Mouse (Mus musculus) gastrocnemius, postnatal 36 days (tissue): ENCODE results near the gene Pjvk. TPM values are rescaled to one million over a fixed set of nuclear protein-coding genes. Genes with fewer than 3 reads are reported as not detected.
A peak's percentile ranks its signal among the peaks of the same experiment; 100 is the strongest.
"Not testable (repeated sequence)": the region's sequence is repeated elsewhere in the genome, so short reads cannot be mapped to it uniquely, and the experiment has no call there.

Source experiments
- DNase-seq, 2 experiments: peaks; one replicate each; pipeline ENCODE4 v3.0.0; 2022
- intact Hi-C: fragments of 180-260 bp; cut with DNase I; formaldehyde crosslinking; loops from one replicate; pipeline ENCODE4 v1.15.1; 2025
- long read RNA-seq, 2 experiments: library from polyadenylated mRNA; stranded (forward); transcript quantifications; one replicate each; pipeline ENCODE4 v2.0.0; 2021
- total RNA-seq, 2 experiments: library from RNA; stranded (reverse); gene quantifications; 2 replicates each; pipeline ENCODE4 v1.2.3; 2021

Pjvk gene
- not detected for total RNA-seq
- long read RNA-seq, experiment 1: 0 reads
- long read RNA-seq, experiment 2: 0 reads

DNA sequence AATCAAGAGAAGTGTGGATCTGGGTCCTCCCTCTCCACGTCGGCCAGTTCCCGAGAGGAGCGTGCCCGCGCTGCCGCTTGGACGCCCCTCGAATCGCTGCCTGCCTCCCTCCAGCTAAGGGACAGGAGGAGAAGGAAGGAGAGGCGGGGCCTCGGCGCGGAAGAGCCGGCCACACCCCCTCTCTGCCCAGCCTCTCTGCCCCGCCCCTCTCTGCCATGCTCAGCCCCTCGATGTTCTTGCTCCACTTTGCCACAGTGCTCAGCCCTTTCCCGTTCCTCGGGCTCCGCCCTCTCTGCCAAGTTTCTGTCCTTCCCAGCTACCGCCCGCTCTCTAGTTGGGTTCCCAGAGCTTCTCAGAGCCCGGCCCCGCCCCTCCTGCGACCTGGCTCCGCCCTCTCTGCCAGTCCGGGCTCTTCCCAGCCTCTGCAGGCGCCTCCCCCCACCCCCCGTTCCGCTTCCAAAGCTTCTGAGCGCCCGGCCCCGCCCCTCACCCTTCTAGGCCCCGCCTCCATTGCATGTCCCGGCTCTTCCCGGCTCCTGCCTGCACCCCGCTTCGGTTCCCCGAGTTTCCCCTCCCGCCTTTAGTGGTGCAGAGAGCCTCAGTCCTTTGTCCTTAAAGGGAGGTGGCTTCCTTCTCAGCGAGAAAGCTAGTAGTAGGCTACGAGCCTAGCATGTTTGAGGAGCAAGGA lies at the start of gene Pjvk, which contains the start of gene Prkra:
TSS of gene Pjvk (plus strand) at position 594 of the 688 bp plus-strand sequence.
TSS of gene Prkra (minus strand) at position 133 of the 688 bp plus-strand sequence.
- intact Hi-C loops: no loop called here
- DNase-seq: peak; percentile 97 to 98

- intact Hi-C loops: no loop called here
These were observed 49.1 kb upstream of the Pjvk start for GRCm38 (mm10) chr2:76599214-76599613.

DNA sequence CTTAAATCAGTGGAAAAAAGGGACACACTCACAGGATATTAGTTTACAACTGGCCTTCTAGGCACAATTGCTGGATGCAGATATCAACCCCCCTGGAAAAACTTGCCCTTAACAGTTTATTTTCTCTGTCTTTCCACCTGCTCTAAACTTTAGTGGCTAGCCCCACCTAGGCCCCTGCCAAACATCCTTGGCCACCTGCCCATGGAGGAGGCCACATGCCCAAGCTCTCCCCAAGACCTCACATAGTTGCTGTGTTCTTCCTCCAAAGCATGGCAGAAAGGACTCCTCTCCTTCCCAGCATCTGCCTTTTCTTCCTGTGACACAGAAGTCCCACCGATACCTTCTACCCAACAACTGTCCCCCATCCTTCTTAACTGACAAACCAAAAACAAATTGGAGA lies 46.0 kb upstream of the Pjvk start:
- intact Hi-C loops: no loop called here
- DNase-seq: no peak

More at GRCm38 (mm10) chr2:76599214-76599613, 49.1 kb upstream of the Pjvk start:
- no peak for DNase-seq

DNA sequence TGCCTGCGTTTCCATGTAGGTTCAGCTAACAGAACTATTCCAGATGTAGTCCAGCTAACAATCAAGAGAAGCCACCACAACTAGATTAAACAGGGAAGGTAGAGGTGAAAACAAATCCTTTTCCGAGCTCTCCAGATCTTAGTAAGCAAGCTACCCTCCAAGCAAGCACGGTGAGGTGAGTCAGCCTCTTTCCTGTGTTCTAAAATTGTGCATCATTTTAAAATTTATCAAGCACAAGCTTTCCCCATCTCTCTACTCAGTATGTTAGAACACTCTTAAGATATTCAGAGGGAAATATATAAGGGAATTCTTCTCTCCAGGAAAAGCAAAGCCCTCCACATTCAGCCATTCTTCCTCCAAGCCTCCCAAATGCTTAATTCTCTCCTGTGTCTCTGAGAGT lies 41.6 kb upstream of the Pjvk start:
- no peak for DNase-seq
- intact Hi-C loops: no loop called here

DNA sequence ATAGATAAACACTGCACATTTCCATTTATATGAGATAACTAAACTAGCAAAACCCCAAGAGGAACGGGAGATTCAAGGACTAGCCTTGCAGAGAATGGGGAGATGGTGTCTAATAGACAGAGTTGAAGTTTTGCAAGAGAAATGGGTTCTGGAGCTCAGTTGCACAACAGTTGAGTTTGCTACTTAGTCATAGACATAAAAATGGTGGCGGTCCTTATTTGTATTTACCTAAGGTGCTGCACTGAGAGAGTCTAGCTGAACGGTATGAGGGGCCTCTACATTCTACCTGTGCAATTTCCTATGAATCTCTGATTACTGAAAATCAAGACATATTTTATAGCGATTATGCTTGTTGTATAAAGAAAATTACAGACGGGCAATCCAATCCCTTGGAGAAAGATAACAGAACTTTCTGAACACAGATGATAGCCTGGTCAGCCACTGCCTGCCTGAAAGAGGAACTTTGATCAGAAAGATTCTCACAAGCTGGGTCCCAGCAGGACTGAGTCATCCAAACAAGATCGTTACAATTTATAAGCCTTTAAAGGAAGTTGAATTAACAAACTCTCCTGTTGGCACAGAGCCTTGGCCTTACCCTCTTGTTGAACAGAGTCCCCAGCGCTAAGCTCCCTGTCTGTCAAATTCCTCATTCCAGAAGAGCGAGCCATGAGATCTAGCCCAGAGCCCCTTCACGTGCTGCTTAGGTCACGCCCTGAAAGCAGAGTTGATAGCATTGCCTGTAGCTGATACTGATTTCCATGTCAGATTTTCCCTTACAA lies 37.8 kb upstream of the Pjvk start:
- DNase-seq: no peak
- intact Hi-C loops: no loop called here

- intact Hi-C loops: no loop called here
These were observed 36.3 kb upstream of the Pjvk start for GRCm38 (mm10) chr2:76611996-76612395.

DNA sequence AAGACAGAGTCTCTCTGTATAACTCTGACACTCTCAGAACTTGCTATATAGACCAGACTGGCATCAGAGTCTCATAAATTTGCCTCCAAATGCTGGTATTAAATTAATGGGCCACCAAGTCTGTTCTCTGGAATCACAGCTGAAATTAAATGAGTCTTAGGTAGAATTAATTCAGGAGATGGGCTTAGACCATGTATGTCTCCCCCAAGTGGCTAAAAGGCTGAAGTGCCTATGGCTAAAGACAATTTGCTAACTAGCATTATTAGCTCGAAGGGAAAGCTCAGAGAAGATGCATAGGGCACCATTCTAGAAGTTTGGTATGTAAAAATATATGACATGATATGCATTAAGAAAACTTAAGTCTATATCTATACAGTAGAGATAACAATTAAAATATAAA lies 30.2 kb upstream of the Pjvk start:
- intact Hi-C loops: loop anchor here (2.0 kb wide), 1 partner anchor 249 kb away; the partner anchor contains the start of gene Rbm45
- no peak for DNase-seq

More at GRCm38 (mm10) chr2:76611996-76612395, 36.3 kb upstream of the Pjvk start:
- no peak for DNase-seq

GRCm38 (mm10) chr2:76620188-76620587 lies 28.1 kb upstream of the Pjvk start:
- DNase-seq: no peak

DNA sequence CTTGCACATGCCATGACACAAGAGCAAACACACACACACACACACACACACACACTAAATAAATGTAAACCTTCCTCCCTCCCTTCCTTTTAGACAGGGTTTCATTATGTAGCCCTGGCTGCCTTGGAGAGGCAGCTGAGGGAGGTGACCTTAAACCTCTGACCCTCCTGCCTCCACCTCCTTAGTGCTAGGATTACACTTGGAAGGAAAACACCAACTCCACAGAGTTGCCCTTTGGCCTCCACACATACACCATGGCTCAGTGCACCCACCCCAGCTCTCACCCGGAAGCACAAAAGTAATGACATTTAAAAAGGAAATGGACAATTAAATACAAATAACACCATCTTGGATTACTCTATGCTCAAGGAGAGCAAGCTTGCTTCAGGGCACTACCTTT lies 26.6 kb upstream of the Pjvk start:
- intact Hi-C loops: no loop called here
- DNase-seq: no peak

More at GRCm38 (mm10) chr2:76620188-76620587, 28.1 kb upstream of the Pjvk start:
- intact Hi-C loops: no loop called here

- DNase-seq, intact Hi-C loops: not testable (repeated sequence)
These were observed 26.0 kb upstream of the Pjvk start for GRCm38 (mm10) chr2:76622316-76622715.

DNA sequence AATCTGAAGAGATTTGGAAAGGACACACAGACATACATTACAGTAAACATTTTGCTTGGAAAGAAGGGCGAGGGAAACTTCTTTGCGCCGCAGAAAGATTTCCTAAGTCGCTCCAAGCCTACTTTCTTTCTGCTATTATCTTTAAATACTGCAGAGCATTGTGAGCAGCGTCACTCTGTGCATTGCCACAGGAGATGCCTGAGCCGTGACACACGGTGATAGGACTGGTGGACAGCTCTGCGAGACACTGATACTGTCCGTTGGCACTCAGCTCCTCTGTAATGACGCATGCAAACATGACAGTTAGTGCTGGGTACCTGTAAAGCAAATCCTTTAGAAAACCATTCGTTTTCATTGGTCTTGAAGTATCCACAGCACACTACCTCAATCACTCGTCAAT lies 18.0 kb upstream of the Pjvk start:
- no peak for DNase-seq
- intact Hi-C loops: no loop called here

DNA sequence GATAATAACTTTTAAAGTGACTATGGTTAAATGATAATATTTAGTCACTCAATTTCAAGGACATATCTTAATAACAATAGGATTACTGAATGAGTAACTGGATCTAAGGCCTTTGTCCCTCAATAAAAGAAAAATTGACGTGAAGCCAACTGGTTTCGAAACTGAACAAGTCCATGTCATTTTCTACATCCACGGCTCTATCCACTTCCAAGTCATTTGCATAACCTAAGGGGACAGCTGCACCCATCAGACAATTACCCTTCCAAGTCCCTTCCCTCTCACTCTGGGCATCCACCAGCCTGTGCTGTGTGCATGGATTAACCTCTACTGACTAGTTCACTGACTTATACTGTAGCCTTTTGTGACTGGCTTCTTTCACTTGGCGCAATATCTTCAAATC lies 16.7 kb upstream of the Pjvk start:
- intact Hi-C loops: no loop called here
- no peak for DNase-seq

- DNase-seq: no peak
- intact Hi-C loops: no loop called here
These were observed 8.6 kb upstream of the Pjvk start for GRCm38 (mm10) chr2:76639637-76640036.

GRCm38 (mm10) chr2:76643801-76644200 lies 4.5 kb upstream of the Pjvk start:
- intact Hi-C loops: no loop called here
- no peak for DNase-seq

- DNase-seq: no peak
- intact Hi-C loops: no loop called here
These were observed 821 bp upstream of the Pjvk start for GRCm38 (mm10) chr2:76647441-76647869.

DNA sequence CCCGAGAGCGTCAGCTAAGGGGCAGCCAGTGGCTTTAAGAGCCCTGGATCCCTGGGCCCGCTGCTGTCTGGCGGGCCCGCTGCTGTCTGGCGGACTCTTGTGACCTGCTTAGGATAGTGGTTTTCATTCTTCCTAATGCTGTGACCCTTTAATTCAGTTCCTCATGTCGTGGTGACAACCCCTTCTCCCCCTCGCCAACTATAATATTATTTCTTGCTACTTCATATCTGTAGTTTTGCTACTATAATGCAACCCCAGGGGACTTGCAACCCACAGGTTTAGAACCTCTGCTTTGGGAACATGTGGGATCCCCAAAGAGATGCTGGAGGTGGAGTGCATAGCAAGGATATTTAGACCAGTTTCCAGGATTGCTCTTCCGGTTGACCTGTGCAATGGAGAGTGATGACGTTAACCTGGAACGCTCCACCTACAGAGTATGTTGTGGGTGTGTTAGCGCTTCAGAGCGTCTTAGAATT lies 428 bp downstream of the Pjvk start:
- intact Hi-C loops: no loop called here
- DNase-seq: no peak

DNA sequence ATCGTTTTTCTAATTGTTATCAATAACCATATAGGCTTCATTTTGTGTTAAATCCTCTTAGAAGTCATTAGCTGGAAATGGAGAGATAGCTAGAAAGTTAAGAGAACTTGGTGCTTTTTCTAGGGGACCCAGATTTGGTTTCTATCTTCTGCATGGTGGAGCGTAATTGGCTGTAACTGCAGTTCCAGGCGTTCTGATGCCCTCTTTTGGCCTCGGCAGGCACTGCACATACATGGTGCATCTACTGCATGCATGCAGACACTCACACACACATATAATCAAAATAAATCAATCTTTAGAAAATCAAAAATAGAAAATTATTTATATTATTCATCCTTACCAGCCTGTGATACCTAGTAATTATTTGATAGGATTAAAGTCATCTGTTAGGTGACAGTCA lies 4.8 kb downstream of the Pjvk start:
- intact Hi-C loops: no loop called here
- no peak for DNase-seq

DNA sequence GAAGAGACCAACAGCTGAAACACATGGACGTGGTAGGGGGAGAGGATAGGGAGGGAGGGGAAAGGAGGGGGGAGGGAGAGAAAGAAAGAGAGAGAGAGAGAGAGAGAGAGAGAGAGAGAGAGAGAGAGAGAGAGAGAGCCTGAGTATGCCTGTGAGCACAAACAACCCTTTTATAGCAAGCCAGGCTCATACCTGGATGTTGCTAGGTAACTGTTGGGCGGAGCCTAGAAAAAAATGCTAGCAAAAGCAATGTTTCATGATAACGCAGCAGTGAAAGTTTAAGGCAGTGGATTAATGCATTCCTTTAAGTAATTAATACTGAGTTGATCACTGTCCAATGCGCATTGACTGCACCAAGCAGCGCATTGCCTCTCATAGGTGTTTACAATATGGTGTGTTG lies 6.4 kb downstream of the Pjvk start:
- no peak for DNase-seq
- intact Hi-C loops: no loop called here

- DNase-seq: no peak
- intact Hi-C loops: no loop called here
These were observed 7.2 kb downstream of the Pjvk start for GRCm38 (mm10) chr2:76655444-76655843.

- intact Hi-C loops: no loop called here
- no peak for DNase-seq
These were observed 7.7 kb downstream of the Pjvk start for GRCm38 (mm10) chr2:76655982-76656381.

DNA sequence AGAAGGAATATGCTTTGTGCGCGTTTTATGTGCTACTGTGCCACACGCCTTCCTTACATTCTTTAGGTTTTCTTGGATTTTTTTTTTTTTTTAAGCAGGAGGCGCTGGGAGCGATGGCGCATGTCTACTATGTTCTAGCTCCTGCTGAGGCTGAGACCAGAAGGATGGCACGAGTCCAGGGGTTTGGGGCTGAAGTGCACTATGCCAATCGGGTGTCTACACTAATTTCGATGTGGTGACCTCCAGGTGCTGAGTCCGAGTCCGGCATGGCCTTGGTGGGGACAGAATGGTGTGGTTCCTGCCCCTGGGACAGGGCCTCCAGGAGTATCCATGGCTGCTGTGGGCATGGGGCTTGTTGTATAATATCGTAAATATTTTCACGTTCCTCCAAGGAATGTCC lies 10.3 kb downstream of the Pjvk start:
- DNase-seq: no peak
- intact Hi-C loops: no loop called here

DNA sequence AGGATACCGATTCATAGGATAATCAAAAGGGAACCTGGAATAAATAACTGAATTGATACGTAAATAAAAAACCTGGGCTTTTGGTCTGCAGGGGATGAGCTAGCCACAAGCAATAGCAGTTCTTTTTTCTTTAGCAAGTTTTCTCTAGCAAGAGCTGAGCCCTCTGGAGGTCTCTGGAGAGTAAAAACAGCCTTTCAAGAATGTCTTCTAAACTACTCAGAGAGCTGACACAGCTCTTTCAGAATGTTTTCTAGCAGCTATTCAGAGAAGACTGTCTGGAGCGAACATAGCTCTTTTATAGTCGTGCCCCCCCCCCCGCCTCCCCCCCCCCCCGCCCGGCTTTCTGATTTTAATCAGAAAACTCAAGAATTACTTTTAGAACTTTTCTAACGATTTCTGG lies 11.1 kb downstream of the Pjvk start:
- no peak for DNase-seq
- intact Hi-C loops: no loop called here
